Mouse (Mus musculus) forebrain, embryonic 12.5 days (tissue): ENCODE measurements around the gene Nufip1. TPM values are rescaled to one million over a fixed set of nuclear protein-coding genes. Genes with fewer than 3 reads are reported as not detected.

Experiments
- ATAC-seq: fragments of 200-750 bp; cut with Nextera tagmentation; 2 replicates; pipeline ENCODE4 v1.8.0; 2017; ENCODE audit warnings: moderate TSS enrichment; ENCODE audit not compliant: low FRiP score
- H3K27ac ChIP-seq: fragments of 300-500 bp; sonication (generic); 2 replicates; pipeline ENCODE4 v1.5.1; 2016; ENCODE audit warnings: mild to moderate bottlenecking
- H3K27me3 ChIP-seq: fragments of 300-500 bp; sonication (generic); 2 replicates; pipeline ENCODE4 v1.6.1; 2016; ENCODE audit warnings: mild to moderate bottlenecking
- H3K36me3 ChIP-seq: fragments of 300-500 bp; sonication (generic); replicated peaks from 2 replicates; pipeline ENCODE4 v1.6.1; 2016; ENCODE audit warnings: mild to moderate bottlenecking
- H3K4me1 ChIP-seq: fragments of 300-500 bp; sonication (generic); 2 replicates; pipeline ENCODE4 v1.6.1; 2016
- H3K4me2 ChIP-seq: fragments of 300-500 bp; sonication (generic); 2 replicates; pipeline ENCODE4 v1.6.1; 2016; ENCODE audit warnings: mild to moderate bottlenecking, moderate library complexity
- H3K4me3 ChIP-seq: fragments of 300-500 bp; sonication (generic); replicated peaks from 2 replicates; pipeline ENCODE4 v1.5.1; 2016; ENCODE audit warnings: mild to moderate bottlenecking
- H3K9ac ChIP-seq: fragments of 300-500 bp; sonication (generic); 2 replicates; pipeline ENCODE4 v1.6.1; 2016; ENCODE audit warnings: mild to moderate bottlenecking
- H3K9me3 ChIP-seq: fragments of 300-500 bp; sonication (generic); 2 replicates; pipeline ENCODE4 v1.6.1; 2016
- WGBS: fragments of 180-500 bp; shearing (Covaris S2); methylation state at CpG from one replicate; pipeline ENCODE4 v1.1.7; 2016; 5-methylcytosine and 5-hydroxymethylcytosine counted together
- polyA plus RNA-seq: library from polyadenylated mRNA; unstranded; fragments of >200 nt; fragmentation: Nextera tagmentation; extraction: Ambion mirVana; gene quantifications from 2 replicates; pipeline ENCODE4 v1.2.1, GENCODE M21; 2016

Gene Nufip1
- polyA plus RNA-seq, 1 experiment from 2014 or later: 19.0 TPM

DNA sequence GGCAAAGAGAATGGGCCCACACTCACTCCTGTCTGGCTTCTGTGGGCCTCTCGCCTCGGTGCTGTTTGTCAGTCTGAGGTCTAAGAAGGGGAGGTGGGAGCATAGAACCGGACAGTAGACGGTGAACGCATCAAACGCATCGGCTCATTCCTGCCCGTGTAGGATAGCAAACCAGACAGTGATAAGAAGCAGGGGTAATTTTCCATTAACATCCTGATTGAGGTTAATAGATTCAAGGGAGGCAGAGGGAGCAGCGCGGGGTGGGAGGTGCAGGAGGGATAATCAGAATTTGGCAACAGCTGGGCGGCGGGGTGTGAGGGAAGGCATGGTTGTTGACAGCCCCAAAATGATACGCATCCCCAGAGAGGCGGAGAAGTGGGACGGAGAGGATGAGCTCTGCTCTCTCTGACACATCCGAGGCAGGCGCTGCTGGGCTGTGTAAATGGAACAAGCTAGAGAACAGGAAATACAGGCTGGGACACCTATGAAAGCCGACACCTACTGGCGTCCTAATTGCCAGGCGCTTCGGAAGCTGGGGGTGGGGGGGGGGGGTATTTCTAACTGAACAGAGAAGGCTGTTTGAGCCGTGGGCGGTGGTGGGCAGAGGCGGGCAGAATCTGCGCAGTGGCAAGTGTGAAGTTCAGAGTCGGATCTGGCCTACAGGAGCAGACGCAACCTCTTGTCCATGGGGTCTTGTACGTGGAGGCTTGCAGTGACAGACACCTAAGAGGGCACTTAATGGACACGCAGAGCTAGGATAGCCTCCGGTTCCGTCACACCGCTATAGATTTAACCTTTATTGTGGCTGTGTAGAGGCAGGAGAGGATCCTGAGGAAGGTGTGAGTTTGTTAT is 54.4 kb downstream of the Nufip1 start:
- Histone ChIP-seq H3K9me3 (no peaks in the 10 kb centered on the region), H3K9ac (no peak overlapping the region), H3K36me3 (no peaks in the 10 kb centered on the region), H3K27me3 (peaks cover 11% of the 10 kb centered on the region; the same call in 1 of the 2 replicates), H3K4me1 (peaks cover 14% of the 10 kb centered on the region), H3K4me3 (peak overlapping the region; percentile 4; the same call in 1 of the 2 replicates), H3K27ac (no peak overlapping the region), H3K4me2 (peak overlapping the region; percentile 38)
- ATAC-seq: no peak
- WGBS: 36% methylated on average over 32 of the region's 32 CpGs

DNA sequence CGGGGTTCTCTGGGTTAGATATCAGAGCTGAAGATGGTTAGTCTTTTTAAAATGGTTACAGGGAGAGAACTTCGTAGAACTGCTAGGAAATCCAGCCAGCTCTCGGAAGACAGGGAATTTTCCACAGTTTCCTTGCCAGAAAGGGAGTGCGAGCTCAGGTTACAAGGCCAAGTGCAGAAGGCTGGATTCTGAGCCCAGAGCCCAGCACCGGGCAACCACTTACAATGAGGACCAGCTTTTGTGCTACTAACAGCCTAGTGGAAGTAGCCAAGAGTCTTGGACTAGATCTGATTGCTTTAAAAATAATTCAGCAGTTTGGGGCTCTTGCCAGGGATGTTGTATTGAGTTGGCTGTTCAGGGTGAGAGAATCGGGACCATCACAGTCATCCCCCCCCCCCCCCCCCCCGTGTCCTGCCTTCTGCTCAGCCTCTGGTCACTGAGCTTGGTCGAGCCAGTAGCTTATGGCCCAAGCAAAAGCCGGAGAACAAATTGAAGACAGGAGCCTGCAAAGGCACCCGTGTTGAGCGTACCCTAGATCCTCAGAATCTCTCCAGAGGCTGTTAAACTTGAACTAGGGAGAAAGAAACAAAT is 59.3 kb downstream of the Nufip1 start:
- ATAC-seq: no peak
- no peaks in the 10 kb centered on the region for H3K9me3 ChIP-seq
- 79% methylated on average over 11 of the region's 11 CpGs for WGBS
- no peak overlapping the region for H3K9ac ChIP-seq
- no peak overlapping the region for H3K4me2 ChIP-seq
- no peaks in the 10 kb centered on the region for H3K36me3 ChIP-seq
- no peak overlapping the region for H3K4me3 ChIP-seq
- H3K27ac ChIP-seq: no peak overlapping the region
- H3K4me1 ChIP-seq: peaks cover 9% of the 10 kb centered on the region; the same call in 1 of the 2 replicates
- peaks cover 2% of the 10 kb centered on the region; the same call in 1 of the 2 replicates for H3K27me3 ChIP-seq

DNA sequence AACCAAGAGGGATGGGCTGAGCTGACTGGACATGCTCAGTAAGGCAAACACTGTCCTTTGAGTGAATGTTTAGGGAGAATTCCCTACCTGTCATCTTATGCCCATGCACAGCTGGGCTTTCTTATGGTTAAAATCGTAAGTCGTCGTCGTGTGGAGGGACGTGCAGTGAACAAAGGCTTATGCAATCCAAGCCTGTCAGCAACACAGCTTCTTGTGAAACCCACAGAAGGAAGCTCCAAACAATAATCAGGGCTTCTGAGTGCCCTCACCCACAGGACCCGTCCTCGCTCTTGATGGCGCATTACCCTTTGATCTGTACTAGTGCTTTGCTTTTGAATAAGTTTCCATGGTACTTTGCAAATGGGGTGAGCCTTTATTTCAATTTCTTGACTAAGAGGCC is 60.6 kb downstream of the Nufip1 start:
- Histone ChIP-seq H3K27me3 (no peaks in the 10 kb centered on the region), H3K36me3 (no peaks in the 10 kb centered on the region), H3K4me1 (peaks cover 16% of the 10 kb centered on the region), H3K4me3 (no peak overlapping the region), H3K4me2 (no peak overlapping the region), H3K9me3 (no peaks in the 10 kb centered on the region), H3K9ac (no peak overlapping the region), H3K27ac (no peak overlapping the region)
- WGBS: 80% methylated on average over 8 of the region's 8 CpGs
- ATAC-seq: no peak

DNA sequence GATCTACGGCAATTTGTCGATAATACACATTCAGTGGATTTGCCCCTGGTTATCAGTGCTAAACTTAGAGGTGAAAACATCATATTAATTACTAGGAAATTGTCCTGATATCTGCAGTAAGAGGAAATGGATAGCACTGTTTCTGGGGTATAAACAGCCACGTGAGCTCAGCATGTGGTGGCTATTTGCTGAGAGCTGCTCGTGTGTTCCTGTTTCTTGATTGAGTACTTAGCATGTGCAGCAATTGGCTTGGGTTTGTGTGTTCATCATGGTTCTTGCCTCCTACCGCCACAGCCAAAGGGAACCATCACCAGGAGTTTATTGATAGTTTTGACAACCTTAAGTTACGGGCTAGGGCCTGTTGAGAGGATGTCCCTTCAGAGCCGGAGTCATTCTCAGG is 63.6 kb downstream of the Nufip1 start:
- no peaks in the 10 kb centered on the region for H3K27me3 ChIP-seq
- no peak overlapping the region for H3K4me2 ChIP-seq
- no peaks in the 10 kb centered on the region for H3K9me3 ChIP-seq
- H3K4me3 ChIP-seq: no peak overlapping the region
- no peak for ATAC-seq
- H3K4me1 ChIP-seq: peaks cover 23% of the 10 kb centered on the region
- 86% methylated on average over 7 of the region's 7 CpGs for WGBS
- no peaks in the 10 kb centered on the region for H3K36me3 ChIP-seq
- no peak overlapping the region for H3K9ac ChIP-seq
- H3K27ac ChIP-seq: no peak overlapping the region

GRCm38 (mm10) chr14:76175808-76176207 is 65.1 kb downstream of the Nufip1 start:
- 3% methylated on average over 5 of the region's 5 CpGs for WGBS
- ATAC-seq: peak; percentile 81
- no peaks in the 10 kb centered on the region for H3K27me3 ChIP-seq
- no peak overlapping the region for H3K4me2 ChIP-seq
- peaks cover 23% of the 10 kb centered on the region for H3K4me1 ChIP-seq
- no peaks in the 10 kb centered on the region for H3K9me3 ChIP-seq
- no peak overlapping the region for H3K9ac ChIP-seq
- H3K4me3 ChIP-seq: no peak overlapping the region
- no peaks in the 10 kb centered on the region for H3K36me3 ChIP-seq
- H3K27ac ChIP-seq: peak overlapping the region; percentile 51; the same call in 1 of the 2 replicates

DNA sequence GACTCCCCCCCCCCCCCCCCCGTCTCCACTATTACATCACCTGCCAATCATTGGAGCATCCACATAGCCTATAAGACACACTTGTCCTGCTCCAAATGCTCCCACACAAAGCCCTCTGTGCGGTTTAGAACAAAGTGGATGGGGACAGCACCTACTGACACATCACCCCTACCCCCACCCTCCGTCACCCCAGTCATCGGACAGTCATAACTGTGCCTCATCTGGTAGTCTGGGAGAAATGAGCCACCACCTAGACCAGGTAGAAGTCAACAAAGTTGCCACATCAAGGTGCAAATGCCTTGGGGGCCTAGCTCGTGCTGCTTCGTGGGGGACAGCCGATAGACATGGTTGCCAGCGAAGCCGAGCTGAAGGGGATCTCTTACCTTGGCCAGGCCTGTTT is 66.5 kb downstream of the Nufip1 start:
- Histone ChIP-seq H3K27me3 (no peaks in the 10 kb centered on the region), H3K9me3 (no peaks in the 10 kb centered on the region), H3K27ac (no peak overlapping the region), H3K36me3 (no peaks in the 10 kb centered on the region), H3K4me3 (no peak overlapping the region), H3K4me1 (peaks cover 19% of the 10 kb centered on the region), H3K9ac (no peak overlapping the region), H3K4me2 (no peak overlapping the region)
- no peak for ATAC-seq
- WGBS: 94% methylated on average over 9 of the region's 9 CpGs

DNA sequence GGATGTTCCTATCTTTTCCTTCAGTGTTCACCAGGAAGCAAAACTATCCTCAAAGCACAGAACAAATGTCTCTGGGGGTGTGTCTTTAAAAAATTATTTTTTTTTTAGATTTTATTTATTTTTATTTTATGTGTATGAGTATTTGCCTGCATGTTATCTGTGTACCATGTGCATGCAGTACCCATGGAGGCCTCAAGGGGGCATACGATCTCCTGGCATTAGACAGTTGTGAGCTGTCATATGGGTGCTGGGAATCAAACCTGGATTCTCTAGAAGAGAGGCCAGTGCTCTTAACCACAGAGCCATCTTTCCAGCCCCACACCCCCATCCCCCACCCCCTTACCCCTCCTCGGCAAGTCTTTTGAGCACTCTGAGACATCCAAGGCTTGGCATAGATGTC is 67.8 kb downstream of the Nufip1 start:
- no peaks in the 10 kb centered on the region for H3K36me3 ChIP-seq
- H3K4me2 ChIP-seq: no peak overlapping the region
- H3K27ac ChIP-seq: no peak overlapping the region
- no peaks in the 10 kb centered on the region for H3K27me3 ChIP-seq
- peaks cover 22% of the 10 kb centered on the region for H3K4me1 ChIP-seq
- ATAC-seq: no peak
- no peak overlapping the region for H3K9ac ChIP-seq
- 86% methylated on average over 2 of the region's 2 CpGs for WGBS
- no peak overlapping the region for H3K4me3 ChIP-seq
- no peaks in the 10 kb centered on the region for H3K9me3 ChIP-seq

DNA sequence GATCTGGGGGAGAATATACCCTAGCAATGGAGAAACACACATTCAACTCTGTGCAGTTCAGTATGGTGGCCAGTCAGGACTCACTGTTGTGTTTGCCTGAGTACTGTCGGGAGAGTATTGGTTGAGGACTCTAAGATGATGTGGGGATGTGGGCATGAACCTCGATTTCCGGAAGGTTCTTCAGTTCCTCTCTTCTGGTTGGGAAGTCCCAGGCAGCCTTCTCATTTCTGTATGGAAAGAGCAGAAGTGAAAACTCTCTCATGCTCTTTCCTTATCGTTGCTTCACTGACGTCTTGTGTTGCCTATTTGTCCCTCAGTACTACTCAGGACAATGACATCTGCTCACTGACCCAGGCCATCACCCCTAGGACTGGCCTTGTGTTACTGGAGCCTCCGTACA is 68.7 kb downstream of the Nufip1 start:
- Histone ChIP-seq H3K9me3 (no peaks in the 10 kb centered on the region), H3K9ac (no peak overlapping the region), H3K27ac (no peak overlapping the region), H3K27me3 (no peaks in the 10 kb centered on the region), H3K4me2 (no peak overlapping the region), H3K4me3 (no peak overlapping the region), H3K4me1 (peaks cover 25% of the 10 kb centered on the region), H3K36me3 (no peaks in the 10 kb centered on the region)
- ATAC-seq: no peak
- WGBS: 89% methylated on average over 6 of the region's 6 CpGs

DNA sequence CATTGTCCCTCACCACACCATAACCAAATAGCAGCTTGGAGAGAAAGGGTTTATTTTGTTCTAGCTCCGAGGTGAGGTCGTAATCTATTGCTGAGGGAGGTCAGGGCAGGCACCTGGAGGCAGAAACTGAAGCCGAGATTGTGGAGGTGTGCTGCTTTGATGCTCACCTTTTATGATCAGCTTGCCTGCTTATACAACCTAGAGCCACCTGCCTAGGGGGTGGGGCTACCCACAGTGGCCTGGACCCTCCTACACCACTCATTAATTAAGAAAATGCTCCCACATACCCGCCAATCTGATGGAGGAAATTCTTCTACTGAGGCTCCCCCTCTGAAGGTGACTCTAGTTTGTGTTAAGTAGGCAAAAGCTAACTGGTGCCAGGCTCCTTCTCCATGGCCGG is 74.7 kb downstream of the Nufip1 start:
- Histone ChIP-seq H3K9ac (no peak overlapping the region), H3K4me3 (no peak overlapping the region), H3K36me3 (no peaks in the 10 kb centered on the region), H3K27me3 (no peaks in the 10 kb centered on the region), H3K27ac (no peak overlapping the region), H3K4me2 (no peak overlapping the region), H3K4me1 (peaks cover 9% of the 10 kb centered on the region; the same call in 1 of the 2 replicates), H3K9me3 (no peaks in the 10 kb centered on the region)
- WGBS: 82% methylated on average over 5 of the region's 5 CpGs
- ATAC-seq: no peak

DNA sequence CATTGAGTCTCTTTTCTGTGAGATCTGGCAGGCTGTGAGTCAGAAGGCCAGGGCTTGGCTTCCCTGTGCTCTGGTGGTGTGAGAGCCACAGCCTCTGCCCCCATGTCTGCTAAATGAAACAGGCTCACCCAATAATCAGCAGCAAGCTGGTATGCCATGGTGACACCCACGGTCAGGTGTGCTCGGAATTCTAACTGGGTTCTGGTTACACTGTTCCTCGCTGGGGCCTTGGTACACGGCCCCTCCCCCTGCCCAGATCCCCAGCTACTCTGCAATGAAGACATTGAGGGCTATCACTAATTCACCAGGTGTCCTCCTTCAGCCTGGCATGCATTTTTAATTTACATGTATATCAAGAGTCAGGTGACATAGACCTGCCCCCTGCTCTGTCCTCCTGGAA is 75.6 kb downstream of the Nufip1 start:
- 87% methylated on average over 4 of the region's 4 CpGs for WGBS
- H3K27me3 ChIP-seq: no peaks in the 10 kb centered on the region
- no peak overlapping the region for H3K27ac ChIP-seq

More for the DNA sequence above, 75.6 kb downstream of the Nufip1 start:
- Histone ChIP-seq H3K4me1 (peaks cover 9% of the 10 kb centered on the region; the same call in 1 of the 2 replicates), H3K9me3 (no peaks in the 10 kb centered on the region), H3K36me3 (no peaks in the 10 kb centered on the region), H3K4me3 (no peak overlapping the region), H3K9ac (no peak overlapping the region), H3K4me2 (no peak overlapping the region)
- no peak for ATAC-seq
